Mouse (Mus musculus) limb, embryonic 14.5 days (tissue): ENCODE results near the gene Snf8. TPM values are rescaled to one million over a fixed set of nuclear protein-coding genes. Genes with fewer than 3 reads are reported as not detected.

Source experiments
- ATAC-seq: fragments of 200-750 bp; cut with Nextera tagmentation; 2 replicates; pipeline ENCODE4 v1.8.0; 2017; ENCODE audit warnings: low read depth, moderate number of reproducible peaks, moderate TSS enrichment; ENCODE audit not compliant: low FRiP score
- DNase-seq: peaks from one replicate; pipeline ENCODE4 v3.0.0-alpha.2; 2015; ENCODE audit warnings: low spot score
- H3K27ac ChIP-seq: fragments of 300-500 bp; sonication (generic); replicated peaks from 2 replicates; pipeline ENCODE4 v1.5.1; 2014; ENCODE audit warnings: low read depth, mild to moderate bottlenecking, low read length, moderate library complexity, mixed read lengths
- H3K27me3 ChIP-seq: fragments of 300-500 bp; sonication (generic); 2 replicates; pipeline ENCODE4 v1.6.1; 2014; ENCODE audit warnings: low read length, mixed read lengths; ENCODE audit not compliant: control insufficient read depth, insufficient read depth
- H3K36me3 ChIP-seq: fragments of 300-500 bp; sonication (generic); 2 replicates; pipeline ENCODE4 v1.6.1; 2014; ENCODE audit warnings: mild to moderate bottlenecking, low read length, moderate library complexity, mixed read lengths; ENCODE audit not compliant: control insufficient read depth, insufficient read depth
- H3K4me1 ChIP-seq: fragments of 300-500 bp; sonication (generic); 2 replicates; pipeline ENCODE4 v1.6.1; 2014; ENCODE audit warnings: antibody characterized with exemption, low read length, mixed read lengths; ENCODE audit not compliant: control insufficient read depth, insufficient read depth
- H3K4me2 ChIP-seq: fragments of 300-500 bp; sonication (generic); replicated peaks from 2 replicates; pipeline ENCODE4 v1.6.1; 2014; ENCODE audit warnings: low read depth, mild to moderate bottlenecking, low read length, moderate library complexity; ENCODE audit not compliant: severe bottlenecking
- H3K4me3 ChIP-seq: fragments of 300-500 bp; sonication (generic); replicated peaks from 2 replicates; pipeline ENCODE4 v1.5.1; 2014; ENCODE audit warnings: low read length
- H3K9ac ChIP-seq: fragments of 300-500 bp; sonication (generic); 2 replicates; pipeline ENCODE4 v1.6.1; 2014; ENCODE audit warnings: mild to moderate bottlenecking, low read depth, low read length, moderate library complexity; ENCODE audit not compliant: severe bottlenecking
- H3K9me3 ChIP-seq: fragments of 300-500 bp; sonication (generic); 2 replicates; pipeline ENCODE4 v1.6.1; 2016; ENCODE audit warnings: low read length; ENCODE audit not compliant: control insufficient read depth
- POLR2A ChIP-seq: fragments of 200-500 bp; IDR thresholded peaks from 2 replicates; pipeline ENCODE4 v1.8.0; 2012; ENCODE audit warnings: inconsistent platforms, mild to moderate bottlenecking, moderate library complexity, borderline replicate concordance; ENCODE audit not compliant: insufficient read depth, insufficient read length; ENCODE audit errors: extremely low read depth
- WGBS: fragments of 180-500 bp; shearing (Covaris S2); extraction: QIAGEN DNeasy Blood & Tissue Kit; methylation state at CpG from one replicate; pipeline ENCODE4 v1.1.7; 2014; 5-methylcytosine and 5-hydroxymethylcytosine counted together
- polyA plus RNA-seq, 2 experiments: library from polyadenylated mRNA; depleted of rRNA in 1 of 2; stranded (reverse) in 1 of 2; unstranded in 1 of 2; fragments of >200 nt; fragmentation: Nextera tagmentation in 1 of 2; extraction: Ambion mirVana in 1 of 2; gene quantifications; 2 replicates each; pipeline versions ENCODE4 v1.2.1 to v1.2.3; 2012 to 2014

The Snf8 gene
- polyA plus RNA-seq, 2 experiments: 40.0 to 41.6 TPM

- Histone ChIP-seq H3K36me3 (no peaks in the 10 kb centered on the region), H3K9me3 (no peaks in the 10 kb centered on the region), H3K9ac (no peak overlapping the region), H3K4me2 (no peak overlapping the region), H3K27me3 (no peaks in the 10 kb centered on the region), H3K27ac (no peak overlapping the region), H3K4me3 (no peak overlapping the region), H3K4me1 (no peaks in the 10 kb centered on the region)
- DNase-seq (no peak), ATAC-seq (no peak)
- 67% methylated on average over 5 of the region's 5 CpGs for WGBS
- no peak for TF ChIP-seq POLR2A
Observed at GRCm38 (mm10) chr11:96080736-96081135, 46.1 kb downstream of the Snf8 start.

GRCm38 (mm10) chr11:96082682-96083081 is 48.0 kb downstream of the Snf8 start:
- no peak for TF ChIP-seq POLR2A
- H3K9ac ChIP-seq: no peak overlapping the region
- H3K4me1 ChIP-seq: no peaks in the 10 kb centered on the region
- no peaks in the 10 kb centered on the region for H3K9me3 ChIP-seq
- H3K27ac ChIP-seq: no peak overlapping the region
- H3K4me2 ChIP-seq: no peak overlapping the region
- no peak overlapping the region for H3K4me3 ChIP-seq
- H3K27me3 ChIP-seq: no peaks in the 10 kb centered on the region
- ATAC-seq (no peak), DNase-seq (no peak)
- H3K36me3 ChIP-seq: no peaks in the 10 kb centered on the region
- WGBS: 69% methylated on average over 3 of the region's 3 CpGs

GRCm38 (mm10) chr11:96087981-96088380 is 53.3 kb downstream of the Snf8 start:
- ATAC-seq: no peak
- WGBS: 88% methylated on average over 6 of the region's 6 CpGs
- H3K27me3 ChIP-seq: no peaks in the 10 kb centered on the region

GRCm38 (mm10) chr11:96091073-96091472 is 56.4 kb downstream of the Snf8 start:
- H3K9ac ChIP-seq: no peak overlapping the region
- no peaks in the 10 kb centered on the region for H3K27me3 ChIP-seq
- no peaks in the 10 kb centered on the region for H3K4me1 ChIP-seq
- ATAC-seq (no peak), DNase-seq (no peak)
- H3K4me2 ChIP-seq: no peak overlapping the region
- WGBS: 59% methylated on average over 2 of the region's 2 CpGs
- H3K9me3 ChIP-seq: no peaks in the 10 kb centered on the region
- H3K27ac ChIP-seq: no peak overlapping the region
- H3K36me3 ChIP-seq: no peaks in the 10 kb centered on the region
- no peak for TF ChIP-seq POLR2A
- no peak overlapping the region for H3K4me3 ChIP-seq

More at GRCm38 (mm10) chr11:96087981-96088380, 53.3 kb downstream of the Snf8 start:
- H3K4me2 ChIP-seq: no peak overlapping the region
- no peak for TF ChIP-seq POLR2A
- no peaks in the 10 kb centered on the region for H3K9me3 ChIP-seq
- H3K4me3 ChIP-seq: no peak overlapping the region
- no peaks in the 10 kb centered on the region for H3K4me1 ChIP-seq
- H3K9ac ChIP-seq: no peak overlapping the region
- no peaks in the 10 kb centered on the region for H3K36me3 ChIP-seq
- DNase-seq: no peak
- no peak overlapping the region for H3K27ac ChIP-seq

- Histone ChIP-seq H3K36me3 (no peaks in the 10 kb centered on the region), H3K4me1 (no peaks in the 10 kb centered on the region), H3K9ac (no peak overlapping the region), H3K4me3 (no peak overlapping the region), H3K4me2 (no peak overlapping the region), H3K27me3 (no peaks in the 10 kb centered on the region), H3K27ac (no peak overlapping the region), H3K9me3 (no peaks in the 10 kb centered on the region)
- DNase-seq (no peak), ATAC-seq (no peak)
- TF ChIP-seq POLR2A: no peak
- 41% methylated on average over 7 of the region's 7 CpGs for WGBS
Observed at GRCm38 (mm10) chr11:96092674-96093291, 58.1 kb downstream of the Snf8 start.
